Mouse (Mus musculus) NIH3T3 (cell line): ENCODE measurements around the gene Mmp23.
A peak's percentile ranks its signal among the peaks of the same experiment; 100 is the strongest.
"Not testable (repeated sequence)": the region's sequence is repeated elsewhere in the genome, so short reads cannot be mapped to it uniquely, and the experiment has no call there.

Source experiments
- DNase-seq: peaks from one replicate; pipeline ENCODE4 v3.0.0-alpha.2; 2012; ENCODE audit warnings: low read depth

Gene Mmp23

GRCm38 (mm10) chr4:155653086-155653450, at the start of gene Mmp23:
Gene Mmp23 (minus strand): TSS chr4:155653384.
- DNase-seq: no peak

DNA sequence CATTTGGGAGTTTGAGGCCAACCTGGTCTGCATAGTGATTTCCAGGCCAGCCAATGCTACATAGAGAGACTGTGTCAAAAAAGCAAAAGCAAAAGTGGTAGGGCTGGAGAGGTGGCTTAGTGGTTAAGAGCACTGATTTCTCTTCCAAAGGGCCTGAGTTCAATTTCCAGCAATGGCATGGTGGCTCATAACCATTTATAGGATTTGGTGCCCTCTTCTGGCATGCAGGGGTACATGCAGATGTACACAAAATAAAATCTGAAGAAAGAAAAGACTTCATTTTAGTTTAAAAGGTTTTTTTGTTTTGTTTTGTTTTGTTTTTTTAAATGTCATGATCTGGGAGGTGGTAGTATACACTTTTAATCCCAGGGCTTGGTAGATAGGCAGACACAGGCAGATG, 47.2 kb upstream of the Mmp23 start:
- peak; percentile 63 for DNase-seq

DNA sequence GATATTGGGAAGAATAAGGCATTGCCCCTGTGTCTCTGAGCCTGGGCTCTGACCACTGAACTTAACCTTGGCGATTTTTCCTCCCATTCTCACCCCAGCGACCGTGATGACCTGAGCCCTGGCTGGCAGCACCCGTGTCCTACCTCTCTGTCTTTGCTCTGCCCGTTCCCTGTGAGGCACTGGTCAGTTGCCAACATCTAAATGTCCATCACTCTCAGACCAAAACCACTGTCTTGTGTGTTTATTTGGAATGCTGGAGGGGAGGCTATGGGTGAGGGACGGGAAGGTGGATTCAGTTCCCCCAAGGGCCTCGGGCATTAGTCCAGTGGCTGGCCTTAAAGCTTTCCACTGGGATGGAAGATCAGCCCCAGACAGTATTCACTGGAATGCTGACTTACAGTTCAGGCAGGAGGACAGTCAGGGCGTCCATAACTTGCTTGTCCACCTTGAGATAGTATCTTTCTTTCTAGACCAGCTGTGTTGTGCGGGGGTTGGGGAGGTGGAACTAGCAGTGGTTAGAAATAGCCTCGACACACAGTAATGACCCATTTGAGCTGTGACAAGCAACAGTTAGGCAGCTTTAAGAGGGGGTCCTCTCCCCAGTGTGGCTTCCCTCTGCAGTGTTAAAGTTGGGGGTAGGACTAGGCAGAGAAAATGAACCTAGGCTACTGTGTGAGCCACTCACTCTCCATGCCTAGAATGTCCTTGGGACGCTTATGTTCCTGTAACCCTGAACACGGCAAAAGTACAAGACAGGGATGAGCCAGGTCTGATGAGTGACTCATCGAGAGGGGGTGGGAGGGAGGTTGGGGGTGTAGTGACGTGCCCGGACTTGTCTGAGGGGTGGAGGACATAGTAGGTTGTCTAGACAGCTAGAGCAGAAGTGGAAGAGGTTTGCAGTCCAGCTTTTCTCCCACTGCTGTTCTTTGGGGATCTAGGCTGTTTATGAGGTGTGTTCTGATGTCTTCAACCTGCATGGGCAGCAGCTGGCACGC, 43.4 kb upstream of the Mmp23 start:
- peak; percentile 39 for DNase-seq

DNA sequence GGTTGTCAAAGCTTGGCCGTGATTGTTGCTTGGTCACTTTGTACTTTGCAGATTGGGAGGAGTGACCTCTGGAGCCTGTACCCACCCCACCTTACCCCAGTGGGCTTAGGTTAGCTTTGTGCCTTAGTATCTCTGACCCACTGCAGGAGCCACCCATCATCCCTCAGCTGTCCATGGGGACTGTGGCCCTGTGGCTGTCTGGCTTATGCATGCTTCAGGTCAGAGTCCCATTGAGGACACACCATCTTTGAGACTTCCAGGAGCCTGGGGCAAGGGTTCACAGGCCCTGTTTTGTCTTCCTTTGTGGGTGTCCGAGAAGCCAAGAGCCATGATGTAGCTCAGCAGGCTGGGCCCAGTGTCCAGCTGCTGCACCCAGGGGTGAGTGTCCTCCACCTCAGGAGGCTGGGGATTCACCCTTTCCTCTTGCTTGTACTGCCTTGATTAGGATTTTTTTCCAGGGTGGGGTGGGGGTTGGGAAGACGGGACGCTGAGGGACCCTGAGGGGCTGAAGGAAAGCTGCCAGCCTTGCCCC, 42.4 kb upstream of the Mmp23 start:
- no peak for DNase-seq

GRCm38 (mm10) chr4:155694482-155695401, 41.6 kb upstream of the Mmp23 start:
- peak; percentile 74 for DNase-seq

GRCm38 (mm10) chr4:155694111-155694481, 40.9 kb upstream of the Mmp23 start, which contains the start of gene Fndc10:
Gene Fndc10 (plus strand): TSS chr4:155694342.
- peak; percentile 61 for DNase-seq

- no peak for DNase-seq
Observed at GRCm38 (mm10) chr4:155692421-155692820, 39.2 kb upstream of the Mmp23 start.

GRCm38 (mm10) chr4:155690571-155691375, 37.6 kb upstream of the Mmp23 start:
- peak; percentile 38 for DNase-seq

DNA sequence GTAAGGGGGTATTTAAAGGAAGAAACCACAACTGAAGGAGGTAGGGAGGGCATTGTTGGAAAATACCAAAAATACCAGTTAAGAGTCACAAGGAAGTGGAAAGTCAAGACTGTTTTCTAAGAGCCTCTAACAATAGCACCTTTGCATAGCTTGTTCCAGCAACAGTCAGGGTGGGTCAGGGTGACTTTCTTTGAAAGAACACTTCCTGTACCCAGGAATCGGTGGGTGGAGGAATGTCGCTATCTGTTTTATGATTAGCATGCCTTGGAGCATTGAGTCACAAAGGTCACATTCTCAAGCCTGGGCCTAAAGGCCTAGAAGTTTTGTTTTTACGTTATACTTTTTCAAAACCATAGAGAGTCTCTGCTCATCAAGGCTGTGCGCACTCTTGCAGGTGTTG, 34.6 kb upstream of the Mmp23 start:
- not testable (repeated sequence) for DNase-seq

DNA sequence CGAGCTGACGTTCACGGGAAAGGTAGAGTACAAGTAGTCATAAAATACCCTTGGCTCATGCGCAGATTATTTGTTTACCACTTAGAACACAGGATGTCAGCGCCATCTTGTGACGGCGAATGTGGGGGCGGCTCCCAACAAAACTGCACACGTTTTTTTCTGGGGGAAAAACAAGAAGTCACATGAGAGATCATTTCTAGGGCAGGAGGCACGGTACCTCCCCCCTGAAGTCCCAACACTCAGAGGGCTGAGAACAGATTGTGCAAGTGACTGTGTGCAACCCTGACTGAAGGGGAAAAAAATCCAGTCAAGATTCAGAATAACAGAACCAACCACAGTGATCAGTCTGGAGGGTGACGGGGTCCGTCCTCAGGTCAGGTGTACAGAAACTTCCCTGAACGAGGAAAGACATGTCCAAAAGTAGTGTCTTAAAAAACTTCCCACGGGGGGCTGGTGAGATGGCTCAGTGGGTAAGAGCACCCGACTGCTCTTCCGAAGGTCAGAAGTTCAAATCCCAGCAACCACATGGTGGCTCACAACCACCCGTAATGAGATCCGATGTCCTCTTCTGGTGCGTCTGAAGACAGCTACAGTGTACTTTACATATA, 30.6 kb upstream of the Mmp23 start:
- DNase-seq: not testable (repeated sequence)

DNA sequence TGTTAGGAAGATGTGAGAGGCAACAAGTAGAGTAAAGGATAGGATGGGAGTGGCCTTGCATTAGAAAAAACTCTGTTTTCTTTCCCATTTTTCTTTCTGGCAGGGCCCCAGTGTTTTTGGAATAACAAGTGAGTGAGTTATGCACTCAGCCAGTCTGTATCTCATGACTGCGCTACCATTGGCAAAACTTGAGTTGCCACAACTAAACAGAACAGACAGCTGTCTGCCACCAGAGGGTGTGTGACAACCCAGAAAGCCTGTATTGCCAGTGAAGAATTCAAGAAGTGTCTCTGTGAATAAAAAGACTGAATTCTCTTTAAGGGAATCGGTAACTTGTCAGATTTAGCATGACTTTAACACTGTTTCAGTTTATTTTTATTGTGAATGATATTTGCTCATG, 22.8 kb upstream of the Mmp23 start:
- peak; percentile 71 for DNase-seq

DNA sequence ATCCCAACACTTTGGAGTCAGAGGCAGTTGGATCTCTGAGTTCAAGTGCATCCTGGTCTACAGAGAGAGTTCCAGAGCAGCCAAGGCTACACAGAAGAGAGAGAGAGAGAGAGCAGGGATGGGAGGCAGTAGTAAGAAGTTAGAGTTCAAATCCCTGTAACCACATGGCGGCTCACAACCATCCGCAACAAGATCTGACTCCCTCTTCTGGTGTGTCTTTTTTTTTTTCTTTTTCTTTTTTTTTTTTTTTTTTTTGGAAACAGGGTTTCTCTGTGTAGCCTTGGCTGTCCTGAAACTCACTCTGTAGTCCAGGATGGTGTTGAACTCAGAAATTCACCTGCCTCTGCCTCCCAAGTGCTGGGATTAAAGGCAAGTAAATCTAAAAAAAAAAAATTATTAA, 18.9 kb upstream of the Mmp23 start:
- DNase-seq: no peak

- not testable (repeated sequence) for DNase-seq
Observed at GRCm38 (mm10) chr4:155670236-155670635, 17.1 kb upstream of the Mmp23 start.

DNA sequence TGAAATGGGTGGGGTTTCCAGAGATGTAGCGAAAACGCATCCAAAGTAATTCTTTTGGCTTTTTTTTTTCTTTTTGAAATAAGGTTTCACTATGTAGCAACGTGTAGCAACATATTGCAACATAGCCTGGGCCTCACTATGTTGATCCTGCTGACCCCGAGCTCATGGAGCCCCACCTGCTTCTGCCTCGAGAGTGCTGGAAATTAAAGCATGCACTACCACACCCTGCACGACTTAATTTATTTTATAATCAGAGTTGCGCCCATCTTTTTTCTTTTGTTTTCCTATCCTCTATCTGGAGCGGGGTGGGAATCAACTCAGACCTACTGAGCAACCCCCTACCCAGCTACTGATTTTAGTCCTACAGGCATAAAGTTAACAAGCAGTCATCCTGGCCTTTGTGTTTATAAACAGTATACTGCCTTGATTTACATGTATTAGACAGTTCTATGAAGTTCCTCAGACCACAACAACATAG, 16.5 kb upstream of the Mmp23 start:
- no peak for DNase-seq

- peak; percentile 96 for DNase-seq
Observed at GRCm38 (mm10) chr4:155668689-155669597, 15.8 kb upstream of the Mmp23 start, which contains the start of gene Mib2. Gene Mib2 (minus strand): TSS chr4:155669198.

GRCm38 (mm10) chr4:155666903-155667302, 13.7 kb upstream of the Mmp23 start:
- no peak for DNase-seq

- DNase-seq: peak; percentile 58
Observed at GRCm38 (mm10) chr4:155660641-155661040, 7.5 kb upstream of the Mmp23 start.

GRCm38 (mm10) chr4:155658961-155659360, 5.8 kb upstream of the Mmp23 start:
- DNase-seq: no peak

- DNase-seq: no peak
Observed at GRCm38 (mm10) chr4:155656214-155656751, 3.1 kb upstream of the Mmp23 start.
